ENCODE assay signal across 16 mouse cellular contexts in the genomic region with DNA sequence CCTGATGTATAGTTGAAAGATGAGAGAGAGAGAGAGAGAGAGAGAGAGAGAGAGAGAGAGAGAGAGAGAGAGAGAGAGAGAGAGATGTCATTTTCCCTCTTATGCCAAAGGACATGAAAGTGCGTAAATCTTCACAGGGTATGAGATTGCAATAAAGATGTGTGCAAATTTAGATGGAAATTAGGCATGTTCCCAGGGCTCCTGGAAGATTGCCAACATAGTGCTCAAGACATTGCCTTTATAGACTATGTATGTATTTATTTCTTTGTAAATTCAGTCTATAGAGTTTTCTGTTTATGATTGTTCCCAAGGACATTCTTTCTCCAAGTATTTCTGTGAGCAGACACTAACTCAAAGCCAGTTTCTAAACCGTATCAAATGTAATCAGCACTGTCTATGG.
"Had no signal": no experiment of that assay in that cellular context is flagged by ENCODE, and none has a peak within 500 bp of the region (broad histone marks: within the 10 kb centered on the region; RNA-seq: fewer than 3 reads in every experiment).

No protein-coding gene starts in this region.

- H3K36me3 ChIP-seq: liver, embryonic 15.5 days; midbrain, embryonic 12.5 days; midbrain, embryonic 15.5 days; neural tube, embryonic 12.5 days; stomach, embryonic 15.5 days had no signal

- H3K9ac ChIP-seq: liver, embryonic 15.5 days; liver, postnatal 0 days; midbrain, embryonic 12.5 days; midbrain, embryonic 15.5 days; neural tube, embryonic 12.5 days; stomach, embryonic 15.5 days had no signal

- H3K27ac ChIP-seq: liver, embryonic 15.5 days; macrophage; midbrain, embryonic 12.5 days; midbrain, embryonic 15.5 days; neural tube, embryonic 12.5 days; stomach, embryonic 15.5 days; stomach, postnatal 0 days had no signal

- H3K9me3 ChIP-seq: liver, embryonic 15.5 days; megakaryocyte, embryonic 14.5 days; midbrain, embryonic 12.5 days; midbrain, embryonic 15.5 days; neural tube, embryonic 12.5 days; stomach, embryonic 15.5 days had no signal

- ATAC-seq: liver, postnatal 0 days; midbrain, embryonic 15.5 days had no signal

- H3K27me3 ChIP-seq: liver, embryonic 15.5 days; megakaryocyte, embryonic 14.5 days; midbrain, embryonic 12.5 days; midbrain, embryonic 15.5 days; neural tube, embryonic 12.5 days; stomach, embryonic 15.5 days had no signal

- H3K4me1 ChIP-seq: liver, embryonic 15.5 days; megakaryocyte, embryonic 14.5 days; midbrain, embryonic 12.5 days; midbrain, embryonic 15.5 days; neural tube, embryonic 12.5 days; stomach, embryonic 15.5 days had no signal

- H3K4me2 ChIP-seq: liver, embryonic 15.5 days; midbrain, embryonic 12.5 days; midbrain, embryonic 15.5 days; neural tube, embryonic 12.5 days; stomach, embryonic 15.5 days had no signal

- H3K4me3 ChIP-seq: liver, embryonic 15.5 days; megakaryocyte, embryonic 14.5 days; midbrain, embryonic 12.5 days; midbrain, embryonic 15.5 days; neural tube, embryonic 12.5 days; stomach, embryonic 15.5 days had no signal

- DNase-seq: liver, postnatal 0 days; lung, adult 2 months; lung, postnatal 10 days; lung, postnatal 36 days; right cerebral cortex, postnatal 14 days; thymus, adult 2 months; thymus, postnatal 25 days; thymus, postnatal 4 days had no signal
